Mouse (Mus musculus): Measurements from ENCODE around the gene Myl9. TPM values are rescaled to one million over a fixed set of nuclear protein-coding genes. Genes with fewer than 3 reads are reported as not detected.
"Not testable (repeated sequence)": the region's sequence is repeated elsewhere in the genome, so short reads cannot be mapped to it uniquely, and the experiment has no call there.

Gene Myl9
- polyA plus RNA-seq, 1 experiment from 2014 or later, result 144 TPM

DNA sequence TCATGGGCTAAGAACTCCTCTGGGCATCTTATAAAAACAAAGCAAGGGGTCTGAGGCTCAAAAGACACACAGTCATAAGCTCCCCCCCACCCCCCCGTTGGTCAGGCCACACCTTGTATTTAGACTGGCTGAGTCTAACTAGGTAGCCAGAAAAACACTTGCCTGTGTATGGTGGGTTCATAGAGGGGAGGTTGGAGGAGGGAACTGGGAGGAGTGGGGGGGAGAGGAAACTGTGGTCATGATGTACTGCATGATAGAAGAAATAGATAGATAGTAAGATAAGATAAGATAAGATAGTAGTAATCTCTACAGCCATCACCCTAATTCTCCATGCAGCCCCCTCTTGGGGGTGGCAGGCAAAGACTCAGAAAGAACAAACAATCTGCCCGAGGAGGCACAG lies 4.3 kb downstream of the Myl9 start:
- no peak overlapping the region for H3K9ac ChIP-seq (replicated peaks)
- no peak overlapping the region for H3K4me2 ChIP-seq (replicated peaks)
- no peaks in the 10 kb centered on the region for H3K9me3 ChIP-seq
- H3K4me3 ChIP-seq, result no peak overlapping the region
- WGBS, result 52% methylated on average over 2 of the region's 2 CpGs
- no peak for ATAC-seq (ENCODE audit: low FRiP score, low read depth)
- peaks cover 20% of the 10 kb centered on the region for H3K27me3 ChIP-seq
- H3K36me3 ChIP-seq, result no peaks in the 10 kb centered on the region
- peaks cover 27% of the 10 kb centered on the region for H3K4me1 ChIP-seq
- H3K27ac ChIP-seq (replicated peaks), result no peak overlapping the region

DNA sequence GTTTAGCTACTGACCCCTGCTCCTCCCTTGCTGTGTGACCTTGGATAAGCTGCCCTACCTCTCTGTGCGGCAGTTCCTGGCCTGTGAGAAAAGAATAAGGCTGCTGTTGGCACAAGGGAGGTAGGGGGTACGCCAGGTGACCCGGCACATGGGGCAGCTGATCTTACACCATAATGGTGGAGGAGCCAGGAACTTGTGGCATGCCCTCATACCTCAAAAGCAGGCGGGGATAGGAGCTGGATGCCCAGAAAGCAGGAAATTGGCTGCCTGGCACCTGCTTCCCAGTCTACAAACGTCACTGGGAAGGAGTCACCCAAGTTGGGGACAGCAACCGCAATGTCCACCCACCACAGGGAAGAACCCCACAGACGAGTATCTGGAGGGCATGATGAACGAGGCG lies 4.9 kb downstream of the Myl9 start:
- WGBS, result 76% methylated on average over 9 of the region's 9 CpGs
- H3K27me3 ChIP-seq, result peaks cover 19% of the 10 kb centered on the region
- no peaks in the 10 kb centered on the region for H3K36me3 ChIP-seq
- peaks cover 21% of the 10 kb centered on the region for H3K4me1 ChIP-seq
- H3K27ac ChIP-seq (replicated peaks), result no peak overlapping the region
- H3K4me2 ChIP-seq (replicated peaks), result no peak overlapping the region
- H3K9me3 ChIP-seq, result no peaks in the 10 kb centered on the region
- ATAC-seq (ENCODE audit: low FRiP score, low read depth), result no peak
- H3K9ac ChIP-seq (replicated peaks), result no peak overlapping the region
- H3K4me3 ChIP-seq, result no peak overlapping the region

DNA sequence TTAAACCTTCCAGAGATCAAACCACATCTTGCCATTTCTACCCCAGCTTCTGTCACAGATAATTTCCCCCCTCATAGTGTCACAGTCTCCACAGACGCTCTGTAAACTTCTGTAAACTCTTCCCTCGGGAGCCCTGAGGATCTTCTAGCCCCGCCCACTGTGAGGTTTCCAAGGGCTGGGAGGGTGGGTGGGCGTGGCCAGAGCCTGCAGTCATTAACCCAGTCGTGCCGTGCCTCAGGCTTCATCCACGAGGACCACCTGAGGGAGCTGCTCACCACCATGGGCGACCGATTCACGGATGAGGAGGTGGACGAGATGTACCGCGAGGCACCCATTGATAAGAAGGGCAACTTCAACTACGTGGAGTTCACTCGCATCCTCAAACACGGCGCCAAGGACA lies 5.5 kb downstream of the Myl9 start:
- Histone ChIP-seq H3K9me3 (0 out of 2 replicates have a peak, but pooled peaks cover under 1% of the 10 kb centered on the region), H3K4me3 (no peak overlapping the region), H3K36me3 (no peaks in the 10 kb centered on the region), H3K4me1 (peaks cover 15% of the 10 kb centered on the region), H3K4me2 (replicated peaks) (no peak overlapping the region; the same call in 1 of the 2 replicates), H3K27me3 (peaks cover 13% of the 10 kb centered on the region), H3K9ac (replicated peaks) (no peak overlapping the region), H3K27ac (replicated peaks) (no peak overlapping the region)
- 13% methylated on average over 17 of the region's 17 CpGs for WGBS
- ATAC-seq (ENCODE audit: low FRiP score, low read depth), result no peak

DNA sequence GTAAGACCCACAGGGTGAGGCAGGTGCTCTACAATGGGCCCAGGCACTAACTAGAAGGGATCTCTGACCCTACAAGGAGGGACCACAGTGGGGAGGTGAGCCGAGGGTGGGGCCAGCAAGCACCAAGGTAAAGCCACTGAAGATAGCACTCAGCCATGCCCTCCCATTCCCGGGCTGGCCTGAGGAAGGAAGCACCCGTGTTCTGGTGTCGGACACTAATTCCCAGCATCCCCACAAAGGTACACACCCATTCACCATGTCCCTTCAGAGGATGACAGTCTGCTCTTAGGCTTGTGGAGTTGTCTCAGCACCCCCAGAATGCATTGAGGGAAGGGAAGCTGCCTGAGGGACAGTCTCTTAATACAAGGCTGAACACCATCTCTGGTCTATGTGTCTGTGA lies 6.1 kb downstream of the Myl9 start:
- H3K36me3 ChIP-seq, result no peaks in the 10 kb centered on the region
- H3K4me1 ChIP-seq, result peaks cover 12% of the 10 kb centered on the region
- WGBS, result 78% methylated on average over 4 of the region's 4 CpGs
- no peak overlapping the region for H3K27ac ChIP-seq (replicated peaks)
- H3K4me2 ChIP-seq (replicated peaks), result no peak overlapping the region
- no peak overlapping the region for H3K9ac ChIP-seq (replicated peaks)
- H3K9me3 ChIP-seq, result 0 out of 2 replicates have a peak, but pooled peaks cover 2% of the 10 kb centered on the region
- no peak overlapping the region for H3K4me3 ChIP-seq
- no peak for ATAC-seq (ENCODE audit: low FRiP score, low read depth)
- peaks cover 8% of the 10 kb centered on the region for H3K27me3 ChIP-seq

DNA sequence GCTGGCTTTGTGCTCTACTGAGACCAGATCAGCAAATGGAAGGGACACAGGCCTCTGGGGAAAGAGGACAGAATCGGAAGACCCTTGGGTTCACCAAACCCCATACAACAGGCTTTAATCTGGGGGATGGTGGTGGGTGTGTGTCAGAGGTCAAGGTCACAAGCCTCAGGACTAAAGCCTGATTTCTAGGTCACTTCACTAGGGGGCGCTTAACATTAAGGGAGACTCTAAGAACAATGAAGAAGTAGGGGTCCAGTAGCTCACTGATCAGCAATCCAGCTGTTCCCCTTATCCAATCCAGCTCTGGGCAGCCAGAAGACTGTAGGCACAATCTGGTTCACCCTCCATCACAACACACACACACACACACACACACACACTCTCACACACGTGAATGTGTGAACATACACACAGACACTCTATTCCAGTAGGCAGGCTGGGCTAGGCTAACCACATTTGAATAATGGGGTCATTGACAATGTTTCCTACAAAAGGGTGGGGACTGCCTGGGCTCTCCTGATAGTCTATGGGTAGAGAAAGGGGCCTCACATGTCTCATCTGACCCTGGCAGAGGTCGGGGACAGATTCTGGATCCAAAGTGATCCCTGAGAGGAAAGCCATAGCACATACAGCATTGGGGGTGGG lies 6.7 kb downstream of the Myl9 start:
- Histone ChIP-seq H3K36me3 (no peaks in the 10 kb centered on the region), H3K9ac (replicated peaks) (no peak overlapping the region), H3K27ac (replicated peaks) (no peak overlapping the region), H3K9me3 (0 out of 2 replicates have a peak, but pooled peaks cover 2% of the 10 kb centered on the region), H3K4me3 (no peak overlapping the region), H3K27me3 (peaks cover 4% of the 10 kb centered on the region), H3K4me2 (replicated peaks) (no peak overlapping the region), H3K4me1 (peaks cover 12% of the 10 kb centered on the region)
- no peak for ATAC-seq (ENCODE audit: low FRiP score, low read depth)
- 66% methylated on average over 4 of the region's 4 CpGs for WGBS

DNA sequence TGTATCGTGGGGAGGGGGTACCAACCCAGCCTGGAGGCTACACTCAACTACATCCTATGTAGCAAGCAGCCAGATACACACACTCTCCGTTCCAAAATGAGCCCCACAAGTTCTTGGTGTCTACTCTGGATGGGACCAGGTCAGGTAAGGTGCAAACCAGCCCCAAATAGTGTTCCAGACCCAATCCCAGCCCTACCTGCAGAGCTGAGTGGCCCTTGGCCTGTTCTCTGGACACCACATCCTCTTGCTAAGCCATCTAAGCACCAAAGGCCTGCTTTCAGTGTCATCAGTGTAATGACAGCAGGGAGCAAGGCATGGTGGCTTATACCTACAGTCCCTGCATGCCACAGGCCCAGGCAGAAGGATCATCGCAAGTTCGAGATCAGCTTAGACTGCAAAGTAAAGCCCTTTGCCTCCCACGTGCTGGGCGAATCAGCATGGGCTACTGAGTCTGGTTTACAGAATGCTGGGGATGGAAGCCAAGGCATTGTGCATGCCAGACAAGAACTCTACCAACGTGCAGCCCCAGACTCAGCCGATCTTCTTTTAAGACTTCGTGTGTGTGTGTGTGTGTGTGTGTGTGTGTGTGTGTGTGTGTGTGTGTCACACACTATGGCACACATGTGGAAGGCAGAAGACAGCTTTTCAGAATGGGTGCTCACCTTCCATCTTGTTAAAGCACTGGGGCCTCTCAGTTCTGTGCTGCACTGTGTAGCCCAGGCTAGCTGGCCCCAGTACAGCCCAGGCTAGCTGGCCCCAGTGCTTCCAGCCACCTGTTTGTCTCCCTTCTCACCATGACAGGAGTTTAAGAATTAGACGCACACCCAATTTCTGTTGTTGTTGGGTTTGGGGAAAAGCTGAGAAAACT lies 7.5 kb downstream of the Myl9 start:
- 0 out of 2 replicates have a peak, but pooled peaks cover 2% of the 10 kb centered on the region for H3K9me3 ChIP-seq
- H3K4me3 ChIP-seq, result no peak overlapping the region
- H3K36me3 ChIP-seq, result no peaks in the 10 kb centered on the region
- no peak overlapping the region for H3K4me2 ChIP-seq (replicated peaks)
- no peak overlapping the region for H3K27ac ChIP-seq (replicated peaks)
- no peak overlapping the region for H3K9ac ChIP-seq (replicated peaks)
- no peak for ATAC-seq (ENCODE audit: low FRiP score, low read depth)
- H3K4me1 ChIP-seq, result peaks cover 8% of the 10 kb centered on the region
- H3K27me3 ChIP-seq, result no peaks in the 10 kb centered on the region
- 84% methylated on average over 10 of the region's 10 CpGs for WGBS

DNA sequence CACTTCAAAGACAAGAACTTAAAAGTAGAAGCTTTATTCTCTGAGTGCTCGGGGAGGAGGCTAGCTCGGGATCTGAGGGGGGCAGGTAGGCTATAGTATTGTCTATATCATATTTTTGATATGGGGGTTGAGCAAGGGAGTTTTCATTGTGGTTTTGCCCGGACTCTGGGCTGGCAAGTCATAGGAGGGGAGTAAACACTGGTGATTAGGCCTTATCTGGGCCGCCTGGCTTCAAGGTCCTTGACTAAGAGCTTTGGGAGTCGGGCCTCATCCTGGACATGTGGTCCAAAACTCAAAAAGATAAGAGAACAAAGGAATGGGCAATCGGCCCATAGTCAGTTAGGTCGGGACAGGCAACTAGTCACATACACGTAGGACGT lies 8.1 kb downstream of the Myl9 start:
- 0 out of 2 replicates have a peak, but pooled peaks cover 2% of the 10 kb centered on the region for H3K9me3 ChIP-seq
- no peaks in the 10 kb centered on the region for H3K27me3 ChIP-seq
- H3K4me2 ChIP-seq (replicated peaks), result no peak overlapping the region
- H3K4me1 ChIP-seq, result peaks cover 6% of the 10 kb centered on the region
- H3K4me3 ChIP-seq, result no peak overlapping the region
- no peak overlapping the region for H3K27ac ChIP-seq (replicated peaks)
- no peak for ATAC-seq (ENCODE audit: low FRiP score, low read depth)
- no peak overlapping the region for H3K9ac ChIP-seq (replicated peaks)
- no peaks in the 10 kb centered on the region for H3K36me3 ChIP-seq
- 87% methylated on average over 9 of the region's 9 CpGs for WGBS

DNA sequence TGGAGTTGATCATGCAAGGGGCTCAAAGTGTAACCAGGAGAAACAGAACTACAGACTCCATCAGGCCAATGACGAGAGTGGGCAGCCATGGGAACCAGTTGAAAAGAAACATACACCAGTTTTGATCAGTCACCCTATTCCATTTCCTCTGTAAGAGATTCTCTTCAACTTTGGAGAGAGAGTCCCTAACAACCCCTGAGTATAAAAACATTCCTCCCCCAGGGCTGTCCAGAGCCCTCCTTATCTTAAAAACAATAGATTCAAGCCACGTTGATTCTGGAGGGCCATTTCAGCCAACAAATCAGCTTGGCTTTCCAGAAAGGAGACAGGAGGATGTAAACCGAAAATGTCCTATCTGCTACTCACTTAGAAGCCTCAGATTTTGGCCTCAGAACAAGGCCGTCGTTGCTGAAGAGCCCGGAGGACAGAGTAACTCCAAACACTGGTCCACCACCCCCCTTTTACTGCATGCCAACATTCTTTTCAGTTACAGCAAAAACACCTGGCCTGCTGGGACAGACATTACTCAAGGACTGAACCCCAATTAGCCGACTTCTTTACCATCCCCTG lies 8.9 kb downstream of the Myl9 start:
- ATAC-seq (ENCODE audit: low FRiP score, low read depth), result no peak
- Histone ChIP-seq H3K4me3 (no peak overlapping the region), H3K4me1 (peaks cover 6% of the 10 kb centered on the region), H3K9ac (replicated peaks) (no peak overlapping the region), H3K4me2 (replicated peaks) (no peak overlapping the region), H3K9me3 (0 out of 2 replicates have a peak, but pooled peaks cover 2% of the 10 kb centered on the region), H3K27ac (replicated peaks) (no peak overlapping the region), H3K27me3 (no peaks in the 10 kb centered on the region), H3K36me3 (no peaks in the 10 kb centered on the region)
- WGBS, result 83% methylated on average over 7 of the region's 7 CpGs

DNA sequence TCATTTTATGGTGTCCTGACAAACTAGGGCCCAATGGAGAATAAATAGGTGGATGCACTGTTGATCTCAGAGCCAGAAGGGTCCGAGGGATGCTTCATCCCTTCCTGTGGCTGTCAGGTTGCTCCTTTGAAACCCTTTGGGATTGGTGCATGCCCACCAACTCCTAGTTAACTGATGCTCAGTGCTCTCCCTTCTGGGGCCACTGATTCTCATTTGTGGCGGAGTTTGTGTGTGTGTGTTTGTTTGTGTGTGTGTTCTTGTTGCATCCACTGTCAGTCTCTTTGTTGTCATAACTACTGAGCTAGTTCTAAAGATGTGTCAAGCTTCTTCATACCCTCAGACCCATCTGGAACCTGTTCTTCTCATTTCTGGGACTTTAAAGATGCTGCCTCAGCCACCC lies 9.7 kb downstream of the Myl9 start:
- no peak overlapping the region for H3K9ac ChIP-seq (replicated peaks)
- ATAC-seq (ENCODE audit: low FRiP score, low read depth), result no peak
- H3K4me1 ChIP-seq, result peaks cover 6% of the 10 kb centered on the region
- no peak overlapping the region for H3K4me3 ChIP-seq
- WGBS, result 86% methylated on average over 2 of the region's 2 CpGs
- H3K36me3 ChIP-seq, result no peaks in the 10 kb centered on the region
- H3K27ac ChIP-seq (replicated peaks), result no peak overlapping the region
- 0 out of 2 replicates have a peak, but pooled peaks cover 2% of the 10 kb centered on the region for H3K9me3 ChIP-seq
- no peaks in the 10 kb centered on the region for H3K27me3 ChIP-seq
- no peak overlapping the region for H3K4me2 ChIP-seq (replicated peaks)

DNA sequence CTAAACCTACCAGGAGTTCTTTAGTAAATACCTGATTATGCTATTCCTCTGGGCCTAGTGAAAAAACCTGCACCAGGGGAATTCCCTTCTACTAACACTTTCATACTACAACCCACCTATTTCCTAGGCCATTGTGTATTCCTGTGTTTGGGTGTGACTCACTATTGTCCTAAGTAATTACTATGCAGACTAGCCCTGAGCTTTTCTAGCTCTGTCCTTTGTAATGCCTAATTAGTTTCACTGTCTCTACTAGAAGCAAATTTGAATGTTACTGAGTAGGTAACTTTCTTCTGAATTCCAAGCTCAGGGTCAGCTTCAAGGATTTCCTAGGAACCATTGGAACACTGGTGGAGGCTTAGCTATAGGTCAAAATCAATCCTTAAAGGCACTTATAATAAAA lies 11.1 kb downstream of the Myl9 start:
- H3K9ac ChIP-seq (replicated peaks); H3K4me1 ChIP-seq; H3K4me2 ChIP-seq (replicated peaks); H3K27ac ChIP-seq (replicated peaks); H3K4me3 ChIP-seq; ATAC-seq (ENCODE audit: low FRiP score, low read depth); H3K36me3 ChIP-seq; H3K27me3 ChIP-seq; H3K9me3 ChIP-seq: not testable (repeated sequence)

DNA sequence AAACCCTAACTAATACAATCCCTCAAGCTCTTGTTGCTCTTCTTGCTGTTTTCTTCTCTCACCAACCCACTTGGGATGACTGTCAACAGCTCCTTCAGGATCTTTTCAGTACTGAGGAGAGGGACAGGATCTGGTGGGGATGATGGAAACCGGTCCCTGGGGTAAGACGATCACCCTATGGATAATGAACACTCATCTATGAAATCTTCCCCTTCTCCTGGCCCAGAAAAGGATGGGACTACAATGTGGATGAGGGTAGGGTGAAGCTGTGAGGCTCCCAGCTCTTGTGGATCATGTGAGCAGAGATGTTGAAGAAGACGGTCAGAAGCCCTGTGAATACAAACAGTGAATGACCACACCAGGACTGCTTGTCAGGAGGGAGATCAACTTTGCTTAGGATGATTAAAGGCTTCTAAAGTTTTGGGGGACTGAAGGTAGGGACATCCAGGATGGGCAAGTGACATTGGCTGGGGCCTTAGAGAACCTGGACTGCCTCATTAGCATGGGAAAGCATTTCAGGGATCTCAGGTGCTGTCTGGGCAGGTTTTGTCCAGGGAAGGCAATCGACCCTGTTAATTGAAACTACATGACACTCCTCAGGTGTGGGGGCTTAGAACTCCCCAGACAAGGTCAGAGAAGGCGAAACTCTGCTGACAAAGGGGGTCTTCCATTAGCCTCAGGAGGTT lies 12.0 kb downstream of the Myl9 start:
- no peaks in the 10 kb centered on the region for H3K4me1 ChIP-seq
- no peaks in the 10 kb centered on the region for H3K36me3 ChIP-seq
- no peak overlapping the region for H3K27ac ChIP-seq (replicated peaks)
- H3K27me3 ChIP-seq, result no peaks in the 10 kb centered on the region
- H3K4me2 ChIP-seq (replicated peaks), result no peak overlapping the region
- WGBS, result 89% methylated on average over 5 of the region's 5 CpGs
- H3K4me3 ChIP-seq, result no peak overlapping the region
- no peak for ATAC-seq (ENCODE audit: low FRiP score, low read depth)
- H3K9ac ChIP-seq (replicated peaks), result no peak overlapping the region
- H3K9me3 ChIP-seq, result peaks cover 11% of the 10 kb centered on the region

DNA sequence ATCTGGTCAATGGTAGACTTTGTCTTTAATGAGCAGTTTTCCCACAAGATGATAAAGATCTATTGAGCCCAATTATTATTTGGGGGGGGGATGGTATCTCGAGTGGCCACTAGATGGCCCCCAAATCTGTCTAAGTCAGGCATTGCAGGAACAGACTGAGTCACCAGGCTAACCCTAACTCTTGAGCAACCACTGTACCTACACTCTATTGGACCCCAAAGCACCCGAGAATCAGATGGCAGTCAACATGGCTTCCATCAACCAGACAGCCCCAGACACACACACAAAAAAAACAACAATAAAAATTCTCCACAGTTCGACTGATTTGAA lies 12.5 kb downstream of the Myl9 start:
- ATAC-seq (ENCODE audit: low FRiP score, low read depth), result no peak
- no peaks in the 10 kb centered on the region for H3K36me3 ChIP-seq
- no peak overlapping the region for H3K9ac ChIP-seq (replicated peaks)
- H3K4me2 ChIP-seq (replicated peaks), result no peak overlapping the region
- no peak overlapping the region for H3K27ac ChIP-seq (replicated peaks)
- H3K4me1 ChIP-seq, result no peaks in the 10 kb centered on the region
- 42% methylated on average over 3 of the region's 3 CpGs for WGBS
- peaks cover 13% of the 10 kb centered on the region for H3K9me3 ChIP-seq
- no peaks in the 10 kb centered on the region for H3K27me3 ChIP-seq
- no peak overlapping the region for H3K4me3 ChIP-seq

All from midbrain, embryonic 12.5 days (tissue).